Mouse (Mus musculus) midbrain, embryonic 14.5 days (tissue): ENCODE data around the gene Kif19a. TPM values are rescaled to one million over a fixed set of nuclear protein-coding genes. Genes with fewer than 3 reads are reported as not detected.
A peak's percentile ranks its signal among the peaks of the same experiment; 100 is the strongest.

Source experiments
- ATAC-seq: fragments of 200-750 bp; cut with Nextera tagmentation; 2 replicates; pipeline ENCODE4 v1.8.0; 2017; ENCODE audit warnings: moderate number of reproducible peaks, moderate library complexity; ENCODE audit not compliant: low FRiP score, low TSS enrichment
- DNase-seq: peaks from one replicate; pipeline ENCODE4 v3.0.0-alpha.2; 2015
- H3K27ac ChIP-seq: fragments of 300-500 bp; sonication (generic); replicated peaks from 2 replicates; pipeline ENCODE4 v1.5.1; 2014; ENCODE audit warnings: mild to moderate bottlenecking, low read depth, low read length, moderate library complexity
- H3K27me3 ChIP-seq: fragments of 300-500 bp; sonication (generic); 2 replicates; pipeline ENCODE4 v1.6.1; 2014; ENCODE audit warnings: low read length, control low read depth, mixed read lengths; ENCODE audit not compliant: control insufficient read depth, insufficient read depth
- H3K36me3 ChIP-seq: fragments of 300-500 bp; sonication (generic); 2 replicates; pipeline ENCODE4 v1.6.1; 2014; ENCODE audit warnings: low read length, control low read depth; ENCODE audit not compliant: control insufficient read depth, insufficient read depth
- H3K4me1 ChIP-seq: fragments of 300-500 bp; sonication (generic); 2 replicates; pipeline ENCODE4 v1.6.1; 2014; ENCODE audit warnings: mild to moderate bottlenecking, antibody characterized with exemption, low read length, control low read depth; ENCODE audit not compliant: control insufficient read depth, insufficient read depth
- H3K4me2 ChIP-seq: fragments of 300-500 bp; sonication (generic); 2 replicates; pipeline ENCODE4 v1.6.1; 2014; ENCODE audit warnings: mild to moderate bottlenecking, low read length, moderate library complexity
- H3K4me3 ChIP-seq: fragments of 300-500 bp; sonication (generic); replicated peaks from 2 replicates; pipeline ENCODE4 v1.5.1; 2014; ENCODE audit warnings: low read depth, low read length
- H3K9ac ChIP-seq: fragments of 300-500 bp; sonication (generic); replicated peaks from 2 replicates; pipeline ENCODE4 v1.6.1; 2014; ENCODE audit warnings: mild to moderate bottlenecking, low read length, moderate library complexity
- H3K9me3 ChIP-seq: fragments of 300-500 bp; sonication (generic); 2 replicates; pipeline ENCODE4 v1.6.1; 2016; ENCODE audit warnings: low read length, control low read depth, mixed read lengths; ENCODE audit not compliant: control insufficient read depth
- WGBS: fragments of 180-500 bp; shearing (Covaris S2); extraction: QIAGEN DNeasy Blood & Tissue Kit; methylation state at CpG from one replicate; pipeline ENCODE4 v1.1.7; 2014; 5-methylcytosine and 5-hydroxymethylcytosine counted together
- polyA plus RNA-seq: library from polyadenylated mRNA; unstranded; fragments of >200 nt; fragmentation: Nextera tagmentation; extraction: Ambion mirVana; gene quantifications from 2 replicates; pipeline ENCODE4 v1.2.1, GENCODE M21; 2014

The Kif19a gene
- polyA plus RNA-seq, 1 experiment from 2014 or later, result 0.88 TPM

DNA sequence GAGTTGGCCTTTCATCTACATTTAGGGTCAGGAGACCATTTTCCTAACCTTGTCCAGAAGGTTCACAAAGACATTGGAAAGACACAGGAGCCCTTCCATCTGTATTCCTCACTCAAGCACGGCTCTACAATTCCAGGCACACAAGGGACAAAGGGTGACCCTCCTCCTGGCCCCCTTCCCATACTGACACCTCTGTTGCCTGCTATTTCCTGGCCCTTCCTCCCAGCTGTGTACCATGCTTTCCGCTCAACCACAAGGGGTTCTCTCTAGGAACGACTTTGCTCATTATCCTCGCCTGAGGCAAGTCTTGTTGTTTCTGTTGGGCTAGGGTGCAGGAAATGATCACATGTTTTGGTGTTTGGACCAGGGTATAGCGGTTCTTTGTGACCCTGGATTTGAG, 36.9 kb upstream of the Kif19a start:
- ATAC-seq, result no peak
- 57% methylated on average over 5 of the region's 5 CpGs for WGBS

GRCm38 (mm10) chr11:114729832-114730363, 35.3 kb upstream of the Kif19a start:
- WGBS, result 47% methylated on average over 6 of the region's 6 CpGs
- DNase-seq (no peak), ATAC-seq (no peak)

More for the DNA sequence above, 36.9 kb upstream of the Kif19a start:
- H3K27ac ChIP-seq, result no peak overlapping the region
- no peak for DNase-seq
- H3K36me3 ChIP-seq, result no peaks in the 10 kb centered on the region
- H3K9ac ChIP-seq, result no peak overlapping the region
- H3K4me2 ChIP-seq, result no peak overlapping the region
- no peak overlapping the region for H3K4me3 ChIP-seq
- no peaks in the 10 kb centered on the region for H3K27me3 ChIP-seq
- H3K9me3 ChIP-seq, result no peaks in the 10 kb centered on the region
- peaks cover 6% of the 10 kb centered on the region for H3K4me1 ChIP-seq

GRCm38 (mm10) chr11:114731711-114732110, 33.5 kb upstream of the Kif19a start:
- Histone ChIP-seq H3K36me3 (no peaks in the 10 kb centered on the region), H3K9ac (no peak overlapping the region), H3K9me3 (no peaks in the 10 kb centered on the region), H3K4me2 (no peak overlapping the region), H3K27ac (no peak overlapping the region), H3K4me3 (no peak overlapping the region), H3K4me1 (peaks cover 6% of the 10 kb centered on the region), H3K27me3 (no peaks in the 10 kb centered on the region)
- DNase-seq (no peak), ATAC-seq (no peak)
- 80% methylated on average over 4 of the region's 4 CpGs for WGBS

More at GRCm38 (mm10) chr11:114729832-114730363, 35.3 kb upstream of the Kif19a start:
- no peaks in the 10 kb centered on the region for H3K27me3 ChIP-seq
- H3K27ac ChIP-seq, result no peak overlapping the region
- no peaks in the 10 kb centered on the region for H3K9me3 ChIP-seq
- H3K4me1 ChIP-seq, result peaks cover 6% of the 10 kb centered on the region
- H3K36me3 ChIP-seq, result no peaks in the 10 kb centered on the region
- no peak overlapping the region for H3K4me2 ChIP-seq
- H3K9ac ChIP-seq, result no peak overlapping the region
- no peak overlapping the region for H3K4me3 ChIP-seq

DNA sequence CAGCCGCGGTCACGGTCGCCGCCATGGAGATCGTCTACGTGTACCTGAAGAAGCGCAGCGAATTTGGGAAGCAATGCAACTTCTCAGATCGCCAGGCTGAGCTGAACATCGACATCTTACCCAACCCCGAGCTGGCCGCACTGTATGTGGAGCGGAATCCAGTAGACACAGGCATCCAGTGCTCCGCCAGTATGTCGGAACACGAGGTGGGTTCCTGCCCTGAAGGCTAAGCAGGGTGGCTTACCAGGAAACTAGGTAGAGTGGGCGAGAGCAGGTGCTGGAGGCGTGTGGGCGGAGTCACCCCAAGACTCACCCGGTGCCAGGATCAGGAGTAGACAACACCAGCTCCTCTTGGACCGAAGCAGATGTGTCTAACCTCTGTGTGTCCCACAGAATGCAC, 32.3 kb upstream of the Kif19a start:
- H3K9ac ChIP-seq, result no peak overlapping the region
- H3K27me3 ChIP-seq, result no peaks in the 10 kb centered on the region
- no peak for DNase-seq
- no peaks in the 10 kb centered on the region for H3K36me3 ChIP-seq
- H3K4me2 ChIP-seq, result no peak overlapping the region
- no peak for ATAC-seq
- no peak overlapping the region for H3K27ac ChIP-seq
- H3K4me3 ChIP-seq, result no peak overlapping the region
- no peaks in the 10 kb centered on the region for H3K9me3 ChIP-seq
- no peaks in the 10 kb centered on the region for H3K4me1 ChIP-seq
- WGBS, result 79% methylated on average over 22 of the region's 22 CpGs

- 0 out of 2 replicates have a peak, but pooled peaks cover 14% of the 10 kb centered on the region for H3K27me3 ChIP-seq
- H3K9ac ChIP-seq, result no peak overlapping the region
- H3K4me2 ChIP-seq, result no peak overlapping the region
- H3K4me3 ChIP-seq, result no peak overlapping the region
- H3K4me1 ChIP-seq, result peaks cover 4% of the 10 kb centered on the region
- no peaks in the 10 kb centered on the region for H3K9me3 ChIP-seq
- 88% methylated on average over 2 of the region's 2 CpGs for WGBS
- H3K36me3 ChIP-seq, result no peaks in the 10 kb centered on the region
- H3K27ac ChIP-seq, result no peak overlapping the region
- DNase-seq (no peak), ATAC-seq (no peak)
Observed at GRCm38 (mm10) chr11:114736111-114736510, 29.1 kb upstream of the Kif19a start.

DNA sequence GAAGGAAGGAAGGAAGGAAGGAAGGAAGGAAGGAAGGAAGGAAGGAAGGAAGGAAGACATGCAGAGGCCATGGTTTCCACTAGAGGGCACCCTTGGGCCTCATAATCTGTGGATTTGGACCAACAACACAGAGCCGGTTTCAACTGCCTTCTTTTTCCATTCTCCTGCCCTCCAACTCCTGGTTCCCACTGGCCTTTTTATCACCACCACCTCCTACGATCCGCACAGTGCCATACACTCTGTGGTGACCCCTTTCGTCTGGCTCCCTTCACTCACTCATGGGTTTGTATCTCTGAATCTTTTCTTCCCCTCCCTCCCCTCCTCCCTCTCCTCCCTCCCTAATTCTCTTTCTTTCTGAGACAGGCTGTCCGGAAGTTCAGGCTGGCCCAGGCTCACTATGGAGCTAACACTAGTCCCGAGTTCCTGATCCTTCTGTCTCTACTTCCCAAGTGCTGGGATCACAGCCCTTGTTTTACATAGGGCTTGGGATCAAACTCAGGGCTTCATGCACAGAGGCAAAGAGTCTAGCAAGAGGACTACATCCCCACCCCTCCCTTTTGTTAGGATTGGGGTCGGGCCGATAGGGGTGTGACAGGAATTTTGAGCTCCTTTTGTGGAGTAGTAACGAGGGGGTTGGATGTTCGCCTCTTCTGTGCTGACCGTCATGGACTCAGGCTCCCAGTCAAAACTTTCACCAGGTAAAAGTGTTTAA, 28.1 kb upstream of the Kif19a start:
- WGBS, result 16% methylated on average over 11 of the region's 11 CpGs
- Histone ChIP-seq H3K4me3 (no peak overlapping the region), H3K27me3 (0 out of 2 replicates have a peak, but pooled peaks cover 14% of the 10 kb centered on the region), H3K4me1 (peaks cover 10% of the 10 kb centered on the region), H3K9me3 (no peaks in the 10 kb centered on the region), H3K9ac (no peak overlapping the region), H3K36me3 (no peaks in the 10 kb centered on the region), H3K27ac (no peak overlapping the region), H3K4me2 (no peak overlapping the region)
- ATAC-seq, result no peak
- peak; percentile 89 for DNase-seq

DNA sequence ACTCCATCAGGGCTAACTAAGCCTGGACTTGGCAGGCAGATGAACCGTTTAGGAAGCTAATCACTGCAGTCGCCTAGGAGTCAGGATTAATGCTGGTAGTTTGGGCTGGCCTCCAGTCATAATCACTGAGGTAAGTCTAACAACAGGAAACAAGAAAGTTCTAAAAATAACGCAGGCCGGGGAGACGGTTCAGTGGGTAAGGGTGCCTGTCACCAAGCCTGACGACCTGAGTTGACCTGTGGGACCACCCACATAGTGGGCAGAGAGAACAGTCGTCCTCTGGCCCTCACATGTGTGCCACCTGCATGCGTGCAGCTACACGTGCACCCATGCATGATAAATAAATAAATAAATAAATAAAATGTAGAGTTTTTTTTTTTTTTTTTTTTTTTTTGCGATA, 24.6 kb upstream of the Kif19a start:
- ATAC-seq, result no peak
- 21% methylated on average over 10 of the region's 10 CpGs for WGBS
- no peaks in the 10 kb centered on the region for H3K9me3 ChIP-seq
- H3K27ac ChIP-seq, result no peak overlapping the region
- no peak overlapping the region for H3K4me3 ChIP-seq
- no peak overlapping the region for H3K9ac ChIP-seq
- peaks cover 10% of the 10 kb centered on the region for H3K4me1 ChIP-seq
- peaks cover 23% of the 10 kb centered on the region; the same call in 1 of the 2 replicates for H3K27me3 ChIP-seq
- no peaks in the 10 kb centered on the region for H3K36me3 ChIP-seq
- DNase-seq, result no peak
- H3K4me2 ChIP-seq, result no peak overlapping the region

DNA sequence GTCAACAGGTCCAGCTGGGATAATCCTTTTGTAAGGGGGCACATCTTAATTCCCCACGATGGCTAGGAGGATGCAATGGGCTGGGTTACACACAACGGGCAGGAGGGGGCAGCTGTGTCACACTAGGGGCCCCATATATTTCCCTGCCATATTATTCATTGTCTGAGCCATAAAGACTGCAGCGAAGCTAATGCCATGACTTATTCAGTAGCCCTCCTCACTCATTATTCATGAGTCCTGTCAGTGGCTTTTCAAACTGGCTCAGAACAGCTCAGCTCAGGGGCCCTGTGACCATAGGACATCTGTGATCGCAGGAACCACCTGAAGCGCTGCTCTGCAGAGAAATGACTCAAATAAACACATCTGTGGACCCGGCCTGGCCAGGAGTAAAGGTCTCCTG, 23.7 kb upstream of the Kif19a start:
- DNase-seq (peak; percentile 79), ATAC-seq (peak; percentile 72)
- Histone ChIP-seq H3K9ac (no peak overlapping the region), H3K27me3 (peaks cover 23% of the 10 kb centered on the region; the same call in 1 of the 2 replicates), H3K4me3 (no peak overlapping the region), H3K27ac (no peak overlapping the region; the same call in 1 of the 2 replicates), H3K4me2 (no peak overlapping the region), H3K4me1 (peaks cover 10% of the 10 kb centered on the region), H3K9me3 (no peaks in the 10 kb centered on the region), H3K36me3 (no peaks in the 10 kb centered on the region)
- WGBS, result 3% methylated on average over 6 of the region's 6 CpGs

DNA sequence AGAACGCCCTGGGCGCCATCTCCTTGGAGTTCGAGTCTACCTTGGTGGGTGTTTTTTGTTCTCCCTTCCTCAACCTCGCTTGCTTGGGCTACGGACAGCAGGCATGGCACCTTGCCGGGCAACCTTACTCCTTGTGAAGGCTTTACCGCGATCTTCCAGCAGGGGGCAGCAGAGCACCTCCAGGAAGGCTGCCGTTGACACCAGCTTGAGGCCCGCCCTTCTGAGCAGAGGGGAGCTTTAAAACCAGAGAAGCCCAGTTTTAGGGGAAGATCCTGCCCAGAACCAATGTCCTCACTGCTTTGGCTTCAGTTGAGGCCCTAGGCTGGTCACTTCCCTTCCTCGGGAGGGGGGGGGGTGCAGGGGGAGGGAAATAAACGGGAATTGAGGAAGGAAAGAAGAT, 20.1 kb upstream of the Kif19a start:
- Histone ChIP-seq H3K9me3 (no peaks in the 10 kb centered on the region), H3K4me2 (peak overlapping the region; percentile 42), H3K27me3 (peaks cover 9% of the 10 kb centered on the region; the same call in 1 of the 2 replicates), H3K4me1 (peaks cover 10% of the 10 kb centered on the region), H3K27ac (no peak overlapping the region), H3K9ac (no peak overlapping the region), H3K36me3 (no peaks in the 10 kb centered on the region), H3K4me3 (no peak overlapping the region)
- DNase-seq (peak; percentile 95), ATAC-seq (0 out of 2 replicates have a peak, but pooled peaks have one; percentile 27)
- WGBS, result 2% methylated on average over 12 of the region's 12 CpGs
